Mouse (Mus musculus): ENCODE measurements around the gene Got2.
A peak's percentile ranks its signal among the peaks of the same experiment; 100 is the strongest.

Gene Got2

DNA sequence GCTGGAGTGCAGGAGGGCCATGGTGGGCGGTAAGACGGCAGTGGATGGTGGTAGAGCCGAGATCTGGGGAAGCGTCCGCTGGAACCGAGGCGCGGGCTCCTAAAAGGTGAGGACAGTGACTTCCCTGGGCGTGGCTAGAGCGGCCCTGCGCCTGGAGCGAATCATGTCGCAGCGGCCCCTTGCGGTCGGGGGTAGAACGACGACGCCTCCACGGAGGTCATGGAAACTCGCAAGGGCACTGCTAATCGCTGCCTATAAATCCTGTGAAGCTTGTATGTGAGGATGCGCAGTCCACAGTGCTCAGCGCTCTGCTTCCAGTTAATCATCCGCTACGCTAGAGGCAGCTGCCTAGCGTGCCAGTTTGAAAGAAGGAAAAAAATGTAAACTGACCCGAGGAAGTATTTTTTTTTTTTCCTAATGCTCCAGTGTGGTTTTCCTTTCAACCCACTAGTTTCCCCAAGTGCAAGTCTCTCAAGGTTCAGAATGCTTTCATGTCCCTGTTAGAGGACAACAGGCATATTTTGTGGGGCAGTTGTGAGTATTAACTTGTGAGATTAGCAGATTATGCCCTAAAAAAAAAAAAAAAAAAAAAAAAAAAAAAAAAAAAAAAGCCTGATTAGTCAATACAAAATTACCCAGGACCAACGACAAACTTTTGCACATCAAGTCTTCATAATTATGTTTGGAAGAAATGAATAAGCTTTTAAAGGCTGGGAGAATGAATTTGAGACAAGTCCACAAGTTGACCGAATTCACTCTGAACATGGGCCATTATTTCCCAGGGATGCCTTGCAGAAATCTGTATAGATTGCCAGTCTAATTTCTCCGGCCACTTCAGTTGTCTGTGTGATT, at the start of gene Got2:
Got2 (minus strand) TSS at position 263 of the 852 bp plus-strand sequence.
- peak; percentile 69 to 81 for DNase-seq (ENCODE audit: low read depth in 1 of 2, low spot score in 2 of 2)

- DNase-seq (ENCODE audit: low read depth in 1 of 2, low spot score in 2 of 2): no peak
Measured at GRCm38 (mm10) chr8:95932841-95933240, 44.5 kb upstream of the Got2 start.

- no peak for DNase-seq (ENCODE audit: low read depth in 1 of 2, low spot score in 2 of 2)
Measured at GRCm38 (mm10) chr8:95929821-95930220, 41.5 kb upstream of the Got2 start.

GRCm38 (mm10) chr8:95916106-95916505, 27.8 kb upstream of the Got2 start:
- no peak for DNase-seq (ENCODE audit: low read depth in 1 of 2, low spot score in 2 of 2)

- peak in 1 of 2 experiments; percentile 42 for DNase-seq (ENCODE audit: low read depth in 1 of 2, low spot score in 2 of 2)
Measured at GRCm38 (mm10) chr8:95914905-95915643, 26.7 kb upstream of the Got2 start.

DNA sequence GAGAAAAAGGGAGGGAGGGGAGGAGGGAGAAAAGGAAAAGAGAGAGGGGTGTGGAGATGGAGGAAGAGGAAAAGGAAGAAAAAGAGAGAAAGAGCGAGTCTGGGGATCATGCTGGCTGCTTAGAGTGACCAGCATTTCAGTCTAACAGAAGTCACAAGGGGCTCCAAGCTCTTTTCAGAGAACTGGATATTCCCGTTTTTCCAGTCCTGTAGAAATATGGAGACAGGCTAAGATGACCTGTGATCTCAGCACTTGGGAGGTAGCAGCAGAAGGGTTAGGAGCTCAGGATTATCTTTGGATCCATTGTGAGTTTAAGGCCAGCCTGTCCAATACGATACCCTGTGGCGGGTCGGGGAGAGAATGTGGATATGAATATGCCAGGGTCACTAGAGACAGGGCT, 22.9 kb upstream of the Got2 start:
- DNase-seq (ENCODE audit: low read depth in 1 of 2, low spot score in 2 of 2): no peak

DNA sequence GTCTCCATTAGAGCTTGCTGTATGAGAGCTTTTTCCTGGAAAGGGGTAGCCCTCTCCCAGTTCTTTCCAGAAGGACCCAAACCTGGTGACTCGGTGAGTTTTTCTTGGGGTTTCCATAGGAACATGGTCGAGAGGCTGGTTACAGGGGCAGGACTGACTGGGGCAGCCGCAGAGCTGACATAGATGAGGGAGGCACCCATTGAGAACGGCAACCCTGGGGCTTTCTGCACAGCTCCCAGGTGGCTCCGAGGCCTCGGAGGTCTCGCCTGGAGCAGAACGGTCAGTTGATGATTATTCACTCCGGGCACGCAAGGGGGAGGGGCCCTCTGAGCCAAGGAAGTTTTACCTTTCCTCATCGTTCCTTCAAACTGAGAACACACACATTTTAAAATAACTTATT, 19.5 kb upstream of the Got2 start:
- DNase-seq (ENCODE audit: low read depth in 1 of 2, low spot score in 2 of 2): no peak

- DNase-seq (ENCODE audit: low read depth in 1 of 2, low spot score in 2 of 2): no peak
Measured at GRCm38 (mm10) chr8:95906738-95907137, 18.4 kb upstream of the Got2 start.

GRCm38 (mm10) chr8:95901864-95902263, 13.5 kb upstream of the Got2 start:
- DNase-seq (ENCODE audit: low read depth in 1 of 2, low spot score in 2 of 2): no peak

- DNase-seq (ENCODE audit: low read depth in 1 of 2, low spot score in 2 of 2): no peak
Measured at GRCm38 (mm10) chr8:95893701-95894100, 5.4 kb upstream of the Got2 start.

DNA sequence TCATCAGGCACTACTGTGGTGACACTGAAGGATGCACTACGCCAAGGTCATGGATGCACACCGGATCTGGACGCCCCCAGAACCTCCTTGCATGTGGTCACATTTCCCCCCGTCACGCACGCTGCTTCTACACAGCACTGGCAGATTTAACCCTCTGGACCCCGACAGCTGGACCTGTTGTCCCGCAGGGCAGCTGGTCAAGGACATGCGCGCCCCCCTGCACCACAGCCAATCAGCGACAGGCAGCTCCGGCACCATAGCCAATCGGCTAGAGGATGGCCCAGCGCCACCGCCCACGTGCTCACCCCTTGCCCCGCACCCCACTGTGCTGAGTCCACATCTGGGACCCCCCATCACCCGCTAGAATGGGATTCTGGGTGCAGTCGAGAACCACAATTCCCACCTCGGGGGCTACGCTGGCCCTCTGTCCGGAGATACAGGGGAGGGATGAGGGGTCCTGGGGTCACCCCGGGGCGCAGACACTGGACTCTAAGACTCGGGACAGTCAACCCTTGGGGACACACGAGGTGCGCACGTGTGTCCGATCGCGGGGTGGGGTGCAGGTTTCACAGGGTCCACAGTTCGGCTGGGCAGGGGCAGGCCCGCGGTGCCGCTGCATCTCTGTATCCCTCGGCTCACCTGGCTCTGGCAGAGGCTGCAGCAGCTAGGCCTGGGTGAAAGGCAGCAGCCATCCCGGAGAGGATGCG, 616 bp downstream of the Got2 start:
- DNase-seq (ENCODE audit: low read depth in 1 of 2, low spot score in 2 of 2): peak in 1 of 2 experiments; percentile 2

DNA sequence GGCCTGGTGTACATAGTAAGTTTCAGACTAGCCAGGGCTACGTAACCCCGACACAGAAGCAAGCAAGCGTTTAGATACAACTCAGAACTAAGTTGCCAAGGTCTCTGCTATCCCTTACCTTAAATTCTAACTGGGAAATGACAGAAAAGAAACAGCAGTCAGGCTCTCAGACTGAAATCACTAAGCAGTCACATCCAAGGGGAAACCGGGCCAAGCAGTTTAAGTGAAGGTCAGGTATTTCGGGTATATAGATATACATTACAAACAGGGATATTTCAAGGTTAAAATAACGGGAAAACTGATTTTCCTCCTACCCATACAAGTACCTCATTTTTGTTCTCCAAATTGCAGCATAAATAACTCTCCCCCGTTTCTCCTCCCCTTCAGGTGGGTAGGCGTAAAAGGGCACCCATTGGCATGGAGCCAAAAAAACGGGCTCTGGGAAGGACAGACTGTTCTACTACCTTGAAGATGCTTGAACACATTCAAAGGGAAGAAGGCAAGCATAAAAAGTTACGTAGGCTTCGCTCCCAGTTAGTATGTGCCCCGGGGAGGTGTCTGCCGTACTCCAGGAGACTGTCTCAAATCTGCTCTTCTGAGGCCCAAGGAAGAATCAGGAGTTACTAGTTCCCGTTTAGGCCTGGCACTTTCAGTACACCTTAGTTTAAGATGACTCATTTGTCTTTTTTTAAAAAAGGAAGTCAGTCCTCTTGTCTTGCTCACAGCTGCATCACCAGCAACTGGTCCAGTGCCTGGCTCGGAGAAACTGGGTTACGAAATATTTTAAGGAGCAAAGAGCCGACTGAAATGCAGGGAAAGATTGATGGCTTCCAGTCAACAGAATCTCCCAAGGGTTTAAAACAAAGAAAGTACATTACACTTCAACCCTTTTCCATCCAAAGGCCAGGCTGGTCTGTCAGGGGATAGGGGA, 1.4 kb downstream of the Got2 start:
- peak; percentile 10 to 14 for DNase-seq (ENCODE audit: low read depth in 1 of 2, low spot score in 2 of 2)

DNA sequence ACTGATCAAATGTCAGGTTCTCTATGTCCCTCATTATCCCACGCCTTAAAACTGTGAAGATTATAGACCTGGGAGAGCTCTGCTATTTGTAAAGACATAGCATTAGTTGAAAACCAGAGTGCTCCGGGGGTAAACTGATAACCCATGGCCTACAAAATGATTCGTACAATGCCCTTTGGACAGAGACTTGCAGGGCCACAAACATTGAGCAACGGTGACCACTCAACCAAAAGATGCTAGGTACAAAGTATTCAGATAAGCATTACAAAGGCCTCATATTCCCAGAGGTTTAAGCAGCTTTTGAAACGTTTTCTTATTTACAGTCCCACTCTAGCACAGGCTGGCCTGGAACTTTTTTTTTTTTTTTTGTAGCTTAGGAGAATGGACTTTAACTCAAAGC, 2.4 kb downstream of the Got2 start:
- no peak for DNase-seq (ENCODE audit: low read depth in 1 of 2, low spot score in 2 of 2)

DNA sequence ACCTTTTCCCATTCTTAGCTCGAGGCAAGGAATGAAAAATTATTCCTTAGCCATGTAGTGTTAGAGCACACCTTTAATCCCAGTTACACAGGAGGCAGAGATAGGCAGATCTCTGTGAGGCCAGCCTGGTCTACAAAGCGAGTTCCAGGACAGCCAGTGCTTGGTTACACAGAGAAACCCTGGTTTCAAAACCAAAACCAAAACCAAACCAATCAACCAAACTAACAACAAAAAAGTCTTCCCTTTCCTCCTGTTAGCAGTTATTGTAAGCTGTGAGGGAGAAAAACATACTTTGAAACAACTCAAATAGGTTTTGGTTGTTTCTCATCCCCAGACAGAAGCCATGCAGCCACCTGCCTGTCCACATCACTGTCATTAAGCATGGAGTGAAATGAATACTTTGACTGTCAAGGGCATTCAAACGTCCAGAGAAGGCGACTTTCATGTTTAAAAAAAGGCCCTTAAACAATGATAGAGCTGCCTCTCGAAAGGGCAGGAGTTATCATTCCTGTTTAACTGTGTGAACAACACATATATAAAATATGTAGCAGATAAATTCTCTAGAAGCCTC, 3.0 kb downstream of the Got2 start:
- DNase-seq (ENCODE audit: low read depth in 1 of 2, low spot score in 2 of 2): no peak

- DNase-seq (ENCODE audit: low read depth in 1 of 2, low spot score in 2 of 2): no peak
Measured at GRCm38 (mm10) chr8:95884491-95884890, 3.9 kb downstream of the Got2 start.

DNA sequence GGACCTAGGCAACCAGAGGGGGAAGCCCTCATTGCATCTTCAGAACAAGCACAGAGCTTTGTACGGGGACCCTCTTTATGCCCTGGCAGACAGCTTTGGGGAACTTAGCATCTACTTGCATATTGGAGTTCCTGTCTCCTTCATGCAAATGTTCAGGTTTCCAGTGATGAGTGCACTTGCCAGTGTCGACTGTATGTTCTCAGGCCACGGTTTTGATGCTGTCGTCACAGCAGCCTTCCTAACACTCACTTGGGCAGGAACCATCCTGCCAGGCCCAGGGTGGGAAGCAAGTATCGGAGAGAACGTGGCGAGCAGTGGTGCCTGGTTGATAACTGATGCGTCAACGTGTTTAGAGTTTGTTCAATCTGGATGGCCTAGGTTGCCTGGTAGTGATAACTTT, 6.2 kb downstream of the Got2 start:
- no peak for DNase-seq (ENCODE audit: low read depth in 1 of 2, low spot score in 2 of 2)

DNA sequence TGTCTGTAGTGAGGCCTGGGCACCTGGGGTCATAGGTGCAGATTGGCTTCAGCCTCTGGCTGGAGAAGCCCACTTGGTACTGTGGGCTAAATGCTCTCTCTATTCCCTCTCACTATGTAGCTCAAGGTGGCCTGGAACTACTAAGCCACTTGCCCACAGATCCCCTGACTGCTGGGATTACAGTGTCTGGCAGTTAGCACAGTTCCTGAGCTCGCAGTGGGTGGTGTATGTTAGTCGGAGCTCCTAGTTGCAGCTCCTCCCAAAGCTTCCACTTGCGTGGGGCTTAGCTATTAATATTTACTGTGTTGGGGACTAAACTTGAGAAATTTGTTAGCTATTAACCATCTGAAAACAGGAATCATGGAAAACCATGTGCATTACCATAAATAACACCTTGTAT, 6.8 kb downstream of the Got2 start:
- DNase-seq (ENCODE audit: low read depth in 1 of 2, low spot score in 2 of 2): no peak

GRCm38 (mm10) chr8:95879823-95880222, 8.5 kb downstream of the Got2 start:
- DNase-seq (ENCODE audit: low read depth in 1 of 2, low spot score in 2 of 2): no peak

DNA sequence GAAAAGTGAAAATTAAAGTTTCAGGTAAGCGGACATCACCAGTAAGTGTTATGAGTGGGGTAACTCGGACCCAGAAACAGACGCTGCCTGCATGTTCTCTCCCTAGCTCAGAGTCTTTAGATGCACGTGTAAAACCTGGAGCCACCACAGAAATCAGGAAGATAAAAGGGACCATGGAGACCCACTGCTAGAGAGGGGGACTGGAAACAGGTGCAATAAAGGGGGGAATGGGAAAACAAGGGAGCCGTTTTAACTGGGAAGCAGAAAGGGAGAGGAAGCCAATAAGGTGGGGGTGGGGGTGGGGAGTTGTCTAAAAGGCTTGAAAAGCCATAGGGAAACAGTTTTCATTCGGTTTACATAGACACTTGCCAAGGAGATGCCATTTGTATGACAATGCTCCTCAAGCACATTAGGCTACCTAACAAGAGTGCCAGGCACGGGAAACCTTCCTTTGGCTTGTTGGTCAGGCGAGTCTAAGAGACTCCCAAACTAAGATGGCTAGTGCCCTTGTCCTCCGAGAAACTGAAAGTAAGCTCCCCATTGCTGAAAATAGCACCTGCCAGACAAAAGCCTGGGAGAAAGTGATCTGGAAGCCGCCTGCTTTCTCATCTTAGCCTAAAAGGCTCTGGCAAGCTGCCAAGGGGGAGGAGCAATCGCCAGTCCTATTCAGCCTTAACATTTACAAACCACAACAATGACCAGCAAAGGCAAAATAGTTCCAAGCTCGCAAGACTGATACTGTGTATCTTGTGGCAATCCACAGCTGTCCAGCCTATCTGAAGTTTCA, 10.0 kb downstream of the Got2 start:
- no peak for DNase-seq (ENCODE audit: low read depth in 1 of 2, low spot score in 2 of 2)

DNA sequence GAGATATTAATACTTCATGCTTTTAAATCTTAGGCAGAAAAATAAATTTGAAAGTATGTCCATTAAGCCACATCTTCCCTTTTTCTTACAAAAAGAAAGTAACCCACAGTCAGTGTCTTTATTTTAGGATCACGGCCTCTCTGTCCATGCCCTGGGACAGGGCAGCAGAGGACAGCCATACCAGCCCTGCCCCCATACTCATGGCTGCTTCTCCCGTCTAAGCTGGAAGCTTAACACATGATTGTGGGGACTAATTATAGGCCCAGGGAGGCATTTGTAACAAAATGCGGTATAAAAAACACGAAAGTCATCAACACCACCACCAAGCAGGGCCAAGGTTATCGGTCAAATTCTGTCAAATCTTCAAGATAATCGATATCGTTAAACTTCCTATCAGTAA, 13.1 kb downstream of the Got2 start:
- no peak for DNase-seq (ENCODE audit: low read depth in 1 of 2, low spot score in 2 of 2)

Data from monocyte, adult 2 months (primary cell).